Mouse (Mus musculus): Measurements from ENCODE around the gene Clcn1.

GRCm38 (mm10) chr6:42364066-42364465, 77.6 kb downstream of the Clcn1 start:
- TF ChIP-seq POLR2A (IDR thresholded peaks at IDR 0.05; ENCODE audit: control insufficient read depth, extremely low read depth, insufficient read depth, low read length, poor library complexity) (no peak), CTCF (IDR thresholded peaks at IDR 0.05; ENCODE audit: borderline replicate concordance, control insufficient read depth, extremely low read depth, insufficient read depth, low read length, poor library complexity) (no peak)

Data from thymus, adult 2 months (tissue).